ENCODE assay signal across 44 mouse cellular contexts in genomic region chr9:123978308-123978707, GRCm38 (mm10). TPM values are rescaled to one million over a fixed set of nuclear protein-coding genes. Genes with fewer than 3 reads are reported as not detected.
"Had no signal": no experiment of that assay in that cellular context is flagged by ENCODE, and none has a peak within 500 bp of the region (broad histone marks: within the 10 kb centered on the region; RNA-seq: fewer than 3 reads in every experiment).

Ccr1l1 (minus strand) TSS chr9:123978408.

- H3K27ac ChIP-seq: limb, embryonic 10.5 days; limb, embryonic 12.5 days; limb, embryonic 13.5 days; limb, embryonic 15.5 days; liver, embryonic 12.5 days; liver, embryonic 13.5 days; liver, embryonic 14.5 days; liver, embryonic 15.5 days; lung, embryonic 15.5 days; macrophage; midbrain, embryonic 10.5 days; midbrain, embryonic 12.5 days; midbrain, embryonic 13.5 days; midbrain, embryonic 15.5 days; neural tube, embryonic 12.5 days had no signal

- H3K4me3 ChIP-seq: limb, embryonic 10.5 days; limb, embryonic 12.5 days; limb, embryonic 13.5 days; limb, embryonic 15.5 days; liver, embryonic 12.5 days; liver, embryonic 13.5 days; liver, embryonic 15.5 days; lung, embryonic 15.5 days; megakaryocyte, embryonic 14.5 days; midbrain, embryonic 10.5 days; midbrain, embryonic 12.5 days; midbrain, embryonic 13.5 days; midbrain, embryonic 15.5 days; myocyte; neural tube, embryonic 12.5 days had no signal

- H3K4me1 ChIP-seq: limb, embryonic 10.5 days; limb, embryonic 12.5 days; limb, embryonic 13.5 days; limb, embryonic 15.5 days; lung, embryonic 15.5 days; midbrain, embryonic 10.5 days; midbrain, embryonic 12.5 days; midbrain, embryonic 13.5 days; midbrain, embryonic 15.5 days; neural tube, embryonic 12.5 days had no signal

- H3K9me3 ChIP-seq: limb, embryonic 10.5 days; limb, embryonic 12.5 days; limb, embryonic 13.5 days; limb, embryonic 15.5 days; liver, embryonic 12.5 days; liver, embryonic 13.5 days; liver, embryonic 15.5 days; lung, embryonic 15.5 days; megakaryocyte, embryonic 14.5 days; midbrain, embryonic 10.5 days; midbrain, embryonic 12.5 days; midbrain, embryonic 13.5 days; midbrain, embryonic 15.5 days; neural tube, embryonic 12.5 days had no signal

- DNase-seq: left cerebral cortex, postnatal 4 days; liver; liver, embryonic 13.5 days; liver, postnatal 0 days; lung, adult 18-20 months; lung, adult 2 months; lung, embryonic 14.5 days; lung, postnatal 10 days; lung, postnatal 14 days; lung, postnatal 36 days; lung, postnatal 4 days; midbrain, embryonic 14.5 days had no signal

- H3K36me3 ChIP-seq: limb, embryonic 10.5 days; limb, embryonic 12.5 days; limb, embryonic 13.5 days; limb, embryonic 15.5 days; liver, embryonic 12.5 days; liver, embryonic 13.5 days; liver, embryonic 15.5 days; lung, embryonic 15.5 days; midbrain, embryonic 10.5 days; midbrain, embryonic 12.5 days; midbrain, embryonic 13.5 days; midbrain, embryonic 15.5 days; neural tube, embryonic 12.5 days had no signal

- H3K27me3 ChIP-seq: limb, embryonic 12.5 days; limb, embryonic 13.5 days; limb, embryonic 15.5 days; liver, embryonic 12.5 days; liver, embryonic 13.5 days; liver, embryonic 15.5 days; lung, embryonic 15.5 days; megakaryocyte, embryonic 14.5 days; midbrain, embryonic 12.5 days; midbrain, embryonic 13.5 days; midbrain, embryonic 15.5 days; neural tube, embryonic 12.5 days had no signal

- ATAC-seq: liver, embryonic 12.5 days; liver, postnatal 0 days; lung, postnatal 0 days; midbrain, embryonic 13.5 days; midbrain, embryonic 15.5 days; midbrain, embryonic 16.5 days had no signal

- H3K4me2 ChIP-seq: limb, embryonic 12.5 days; limb, embryonic 13.5 days; limb, embryonic 15.5 days; liver, embryonic 11.5 days; liver, embryonic 12.5 days; liver, embryonic 13.5 days; liver, embryonic 15.5 days; lung, embryonic 14.5 days; lung, embryonic 15.5 days; midbrain, embryonic 11.5 days; midbrain, embryonic 12.5 days; midbrain, embryonic 13.5 days; midbrain, embryonic 15.5 days; neural tube, embryonic 12.5 days had no signal

- H3K9ac ChIP-seq: limb, embryonic 12.5 days; limb, embryonic 13.5 days; limb, embryonic 15.5 days; liver, embryonic 12.5 days; liver, embryonic 13.5 days; liver, embryonic 14.5 days; liver, embryonic 15.5 days; liver, postnatal 0 days; lung, embryonic 14.5 days; lung, embryonic 15.5 days; midbrain, embryonic 12.5 days; midbrain, embryonic 13.5 days; midbrain, embryonic 15.5 days; neural tube, embryonic 12.5 days had no signal

RNA-seq across cellular contexts. Expression of gene Ccr1l1, which starts in this region (rescaled TPM):
- total RNA-seq: left cerebral cortex, postnatal 10 days; left cerebral cortex, postnatal 14 days; left cerebral cortex, postnatal 25 days; left cerebral cortex, postnatal 36 days; left cerebral cortex, postnatal 4 days; liver, adult 2 months; megakaryocyte progenitor cell, adult 5-6 weeks; megakaryocyte-erythroid progenitor cell, adult 5-6 weeks; midbrain, postnatal 0 days; monocyte, adult 5-6 weeks had no signal
- polyA plus RNA-seq: limb, embryonic 10.5 days; limb, embryonic 11.5 days; limb, embryonic 12.5 days; limb, embryonic 13.5 days; limb, embryonic 15.5 days; liver, embryonic 11.5 days; liver, embryonic 12.5 days; liver, embryonic 13.5 days; liver, embryonic 15.5 days; liver, postnatal 0 days; lung, adult 2 months; lung, embryonic 14.5 days; lung, embryonic 15.5 days; lung, embryonic 16.5 days; lung, postnatal 0 days; midbrain, embryonic 10.5 days; midbrain, embryonic 11.5 days; midbrain, embryonic 12.5 days; midbrain, embryonic 13.5 days; midbrain, embryonic 14.5 days; midbrain, embryonic 15.5 days; midbrain, embryonic 16.5 days; midbrain, postnatal 0 days; myocyte; neural tube, embryonic 11.5 days; neural tube, embryonic 12.5 days had no signal
